Mouse (Mus musculus) bone marrow macrophage, adult 2 months (primary cell): Measurements from ENCODE around the gene P3h1.

Source experiments
- CTCF ChIP-seq: IDR thresholded peaks from 2 replicates; pipeline ENCODE4 v1.5.1; 2012; ENCODE audit warnings: low read depth, mild to moderate bottlenecking, low read length, moderate library complexity
- POLR2A ChIP-seq: IDR thresholded peaks from 2 replicates; pipeline ENCODE4 v1.6.1; 2012; ENCODE audit warnings: mild to moderate bottlenecking, low read depth, low read length, borderline replicate concordance

GRCm38 (mm10) chr4:119234348-119234747 lies 1.6 kb downstream of the P3h1 start:
- TF ChIP-seq CTCF: no peak
- no peak for TF ChIP-seq POLR2A
